ENCODE assay signal across 8 mouse cellular contexts in the genomic region with DNA sequence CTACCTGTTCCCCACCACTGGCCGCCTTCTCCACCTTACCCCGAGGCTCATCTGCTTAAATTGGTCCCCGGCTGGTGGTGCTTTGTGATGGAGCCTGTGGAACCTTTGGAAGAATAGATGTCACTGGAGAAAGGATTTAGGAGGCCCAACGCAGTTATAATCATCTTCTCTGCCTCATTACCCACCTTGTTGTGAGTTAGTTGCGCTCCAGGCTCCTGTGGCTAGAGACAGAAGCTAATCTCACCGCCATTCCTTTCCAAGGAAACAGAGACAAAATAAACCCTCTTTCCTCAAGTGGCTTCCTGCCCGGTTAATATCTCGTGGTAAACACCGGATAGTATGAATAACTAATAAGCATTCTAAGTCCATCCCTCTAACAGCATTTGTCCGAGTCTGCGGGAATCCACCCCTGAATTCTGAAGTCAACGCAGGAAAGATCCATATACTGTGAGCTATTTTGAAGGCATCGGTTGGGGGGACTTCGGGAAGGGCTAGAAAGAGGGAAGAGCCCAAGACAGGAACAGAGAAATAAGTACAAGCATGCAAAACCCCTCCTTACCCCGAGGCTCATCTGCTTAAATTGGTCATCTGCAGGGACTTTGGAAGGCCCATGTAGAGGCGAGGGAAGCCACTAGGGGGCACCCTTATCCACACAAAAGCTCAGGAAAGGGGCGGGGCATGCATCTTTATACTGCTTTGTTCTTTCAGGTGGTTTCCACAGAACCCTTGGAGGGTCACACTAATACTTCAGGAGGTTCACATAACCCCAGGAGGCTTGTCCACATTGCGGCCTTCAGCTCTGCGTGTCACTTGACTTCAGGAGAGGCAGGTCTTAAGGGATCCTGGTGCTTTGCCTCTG. TPM values are rescaled to one million over a fixed set of nuclear protein-coding genes. Genes with fewer than 3 reads are reported as not detected.
A peak's percentile ranks its signal among the peaks of the same experiment; 100 is the strongest.
DNase-seq lines count a peak whose midpoint lies in the region; ATAC-seq and TF ChIP-seq lines count a peak whose summit lies in the region.

No protein-coding gene starts in this region.

- no peak overlapping the region for H3K9ac ChIP-seq in ES-Bruce4 (ENCODE audit: low read depth, poor library complexity, severe bottlenecking)
- H3K9ac ChIP-seq in lung, embryonic 16.5 days (ENCODE audit: low read length) = no peak overlapping the region

- H3K4me1 ChIP-seq in ES-Bruce4 (ENCODE audit: control insufficient read depth, insufficient read depth, low read length) = peaks cover 1% of the 10 kb centered on the region
- no peaks in the 10 kb centered on the region for H3K4me1 ChIP-seq in bone marrow macrophage, adult 2 months (ENCODE audit: control insufficient read depth, insufficient read depth, low read length)
- no peaks in the 10 kb centered on the region for H3K4me1 ChIP-seq in embryonic fibroblast, embryonic 13.5 days (ENCODE audit: control insufficient read depth, insufficient read depth, low read length)
- no peaks in the 10 kb centered on the region for H3K4me1 ChIP-seq in lung, embryonic 16.5 days (replicated peaks; ENCODE audit: control insufficient read depth, insufficient read depth, low read length)

- no peaks in the 10 kb centered on the region for H3K36me3 ChIP-seq in ES-Bruce4 (ENCODE audit: control insufficient read depth, insufficient read depth, low read length, poor library complexity, severe bottlenecking)
- no peaks in the 10 kb centered on the region for H3K36me3 ChIP-seq in lung, embryonic 16.5 days (ENCODE audit: control insufficient read depth, insufficient read depth, low read length)

- ATAC-seq in hematopoietic stem cell, adult 5-6 weeks (replicated peaks in 1 of 2; ENCODE audit: insufficient read depth in 1 of 2, low FRiP score in 2 of 2, low TSS enrichment in 1 of 2, low read depth in 1 of 2, poor library complexity in 2 of 2, severe bottlenecking in 2 of 2) = peak; percentile 75 to 86
- peak; percentile 52 for ATAC-seq in lung, embryonic 16.5 days (ENCODE audit: low read depth)

- H3K27me3 ChIP-seq in ES-Bruce4 (ENCODE audit: control insufficient read depth, insufficient read depth, low read length, poor library complexity, severe bottlenecking) = no peaks in the 10 kb centered on the region
- no peaks in the 10 kb centered on the region for H3K27me3 ChIP-seq in lung, embryonic 16.5 days (ENCODE audit: control insufficient read depth, insufficient read depth, low read depth, low read length)

- H3K27ac ChIP-seq in ES-Bruce4 (ENCODE audit: insufficient read depth, low read length) = no peak overlapping the region
- no peak overlapping the region for H3K27ac ChIP-seq in bone marrow macrophage, adult 2 months (ENCODE audit: insufficient read depth, low read depth, low read length)
- no peak overlapping the region for H3K27ac ChIP-seq in embryonic fibroblast, embryonic 13.5 days (ENCODE audit: insufficient read depth, low read length)
- H3K27ac ChIP-seq in layer of hippocampus, adult 2 months = no peak overlapping the region
- no peak overlapping the region for H3K27ac ChIP-seq in lung, embryonic 16.5 days (ENCODE audit: low read length)

- no peak for TF ChIP-seq POLR2A in ES-Bruce4 (IDR thresholded peaks at IDR 0.05; ENCODE audit: insufficient read depth, low read length)
- TF ChIP-seq POLR2A in bone marrow macrophage, adult 2 months (IDR thresholded peaks at IDR 0.05; ENCODE audit: borderline replicate concordance, low read depth, low read length) = no peak
- TF ChIP-seq POLR2A in embryonic fibroblast, embryonic 13.5 days (IDR thresholded peaks at IDR 0.05; ENCODE audit: low read depth, low read length) = no peak

- peak; percentile 81 to 87 for DNase-seq in layer of hippocampus, adult 2 months (ENCODE audit: low spot score in 2 of 2)
- DNase-seq in ovary, postnatal 10 days (ENCODE audit: low spot score) = peak; percentile 35
- peak; percentile 35 to 72 for DNase-seq in thymus, postnatal 10 days (ENCODE audit: low spot score in 2 of 2)

- no peak overlapping the region for H3K4me2 ChIP-seq in lung, embryonic 16.5 days (ENCODE audit: low read depth, low read length)

- TF ChIP-seq CTCF in ES-Bruce4 (IDR thresholded peaks at IDR 0.05; ENCODE audit: low read depth, low read length) = peak; percentile 80
- TF ChIP-seq CTCF in bone marrow macrophage, adult 2 months (IDR thresholded peaks at IDR 0.05; ENCODE audit: low read depth, low read length) = peak; percentile 84
- TF ChIP-seq CTCF in embryonic fibroblast, embryonic 13.5 days (IDR thresholded peaks at IDR 0.05; ENCODE audit: borderline replicate concordance, insufficient read depth, low read length) = peak; percentile 34; the same call in 1 of the 2 replicates
- TF ChIP-seq CTCF in layer of hippocampus, adult 2 months (conservative IDR thresholded peaks at IDR 0.05) = peak; percentile 95

- H3K9me3 ChIP-seq in ES-Bruce4 (replicated peaks; ENCODE audit: control insufficient read depth, insufficient read depth, low read length, poor library complexity, severe bottlenecking) = no peaks in the 10 kb centered on the region
- no peaks in the 10 kb centered on the region for H3K9me3 ChIP-seq in lung, embryonic 16.5 days (ENCODE audit: control insufficient read depth, low read length)

- 36% methylated on average over 19 of the region's 19 CpGs for WGBS in lung, embryonic 16.5 days

- no peak for TF ChIP-seq EP300 in ES-Bruce4 (IDR thresholded peaks at IDR 0.05; ENCODE audit: insufficient read depth, low read depth, low read length)

- no peak overlapping the region for H3K4me3 ChIP-seq in ES-Bruce4 (ENCODE audit: low read depth, low read length)
- no peak overlapping the region for H3K4me3 ChIP-seq in bone marrow macrophage, adult 2 months (ENCODE audit: insufficient read depth, low read length)
- no peak overlapping the region for H3K4me3 ChIP-seq in embryonic fibroblast, embryonic 13.5 days (ENCODE audit: insufficient read depth, low read length)
- no peak overlapping the region for H3K4me3 ChIP-seq in layer of hippocampus, adult 2 months
- no peak overlapping the region for H3K4me3 ChIP-seq in lung, embryonic 16.5 days (ENCODE audit: low read length)

RNA-seq across cellular contexts. Expression of gene Psmf1, which starts 4.1 kb away (rescaled TPM):
- polyA plus RNA-seq in ES-Bruce4 (2011; ENCODE audit: insufficient read depth, insufficient read length, low read depth, missing spikeins) = 34.1 and 38.5 TPM in 2 replicates
- polyA plus RNA-seq in bone marrow macrophage, adult 2 months (2012; ENCODE audit: insufficient read depth, insufficient read length, missing spikeins) = 28.5 and 28.9 TPM in 2 replicates
- 28.7 and 32.7 TPM in 2 replicates for polyA plus RNA-seq in embryonic fibroblast, embryonic 13.5 days (2011; ENCODE audit: insufficient read length, low read depth, missing spikeins)
- total RNA-seq in hematopoietic stem cell, adult 5-6 weeks (2017) = 15.6 and 16.4 TPM in 2 replicates
- 10 to 100 TPM; 34.6 to 36.9 TPM for total RNA-seq in layer of hippocampus, adult 2 months (2021)
- polyA plus RNA-seq in lung, embryonic 16.5 days (2015; fragmentation: Nextera tagmentation; extraction: Ambion mirVana) = 37.9 and 40.7 TPM in 2 replicates

RNA-seq across cellular contexts. Expression of gene Tmem74b, which starts 46.3 kb away (rescaled TPM):
- polyA plus RNA-seq in ES-Bruce4 (2011; ENCODE audit: insufficient read depth, insufficient read length, low read depth, missing spikeins) = not detected in 2 replicates
- not detected in 2 replicates for polyA plus RNA-seq in bone marrow macrophage, adult 2 months (2012; ENCODE audit: insufficient read depth, insufficient read length, missing spikeins)
- not detected in 2 replicates for polyA plus RNA-seq in embryonic fibroblast, embryonic 13.5 days (2011; ENCODE audit: insufficient read length, low read depth, missing spikeins)
- total RNA-seq in hematopoietic stem cell, adult 5-6 weeks (2017) = not detected in 2 replicates
- total RNA-seq in layer of hippocampus, adult 2 months (2021) = 1 to 10 TPM; 4.5 to 5.3 TPM
- 1.4 and 1.6 TPM in 2 replicates for polyA plus RNA-seq in lung, embryonic 16.5 days (2015; fragmentation: Nextera tagmentation; extraction: Ambion mirVana)

Comparison
In these comparisons a context has a peak if more than half of its experiments do, and no peak if none do; other contexts are left out.
1. CTCF ChIP-seq: peak in every context shown above with its lines; median percentile 95 in layer of hippocampus, adult 2 months; 84 in bone marrow macrophage, adult 2 months; 80 in ES-Bruce4; 34 in embryonic fibroblast, embryonic 13.5 days.